Mouse (Mus musculus): ENCODE measurements around the gene Smarcb1.
"Not testable (repeated sequence)": the region's sequence is repeated elsewhere in the genome, so short reads cannot be mapped to it uniquely, and the experiment has no call there.

The Smarcb1 gene

GRCm38 (mm10) chr10:75889406-75890153 lies 31.8 kb downstream of the Smarcb1 start:
- no peak for DNase-seq (ENCODE audit: low spot score in 2 of 2)

- DNase-seq (ENCODE audit: low spot score in 2 of 2), result not testable (repeated sequence)
Observed at GRCm38 (mm10) chr10:75887504-75887903, 33.9 kb downstream of the Smarcb1 start.

- no peak for DNase-seq (ENCODE audit: low spot score in 2 of 2)
Observed at GRCm38 (mm10) chr10:75884742-75885141, 36.7 kb downstream of the Smarcb1 start.

GRCm38 (mm10) chr10:75883232-75883552 lies 38.2 kb downstream of the Smarcb1 start:
- DNase-seq (ENCODE audit: low spot score in 2 of 2), result peak; percentile 49 to 74

- no peak for DNase-seq (ENCODE audit: low spot score in 2 of 2)
Observed at GRCm38 (mm10) chr10:75882433-75883231, 38.8 kb downstream of the Smarcb1 start.

- DNase-seq (ENCODE audit: low spot score in 2 of 2), result no peak
Observed at GRCm38 (mm10) chr10:75881578-75882432, 39.6 kb downstream of the Smarcb1 start.

- no peak for DNase-seq (ENCODE audit: low spot score in 2 of 2)
Observed at GRCm38 (mm10) chr10:75880771-75881577, 40.4 kb downstream of the Smarcb1 start.

GRCm38 (mm10) chr10:75880351-75880750 lies 41.1 kb downstream of the Smarcb1 start:
- DNase-seq (ENCODE audit: low spot score in 2 of 2), result no peak

- DNase-seq (ENCODE audit: low spot score in 2 of 2), result no peak
Observed at GRCm38 (mm10) chr10:75878836-75879235, 42.6 kb downstream of the Smarcb1 start.

- DNase-seq (ENCODE audit: low spot score in 2 of 2), result no peak
Observed at GRCm38 (mm10) chr10:75873543-75874170, 47.8 kb downstream of the Smarcb1 start.

- DNase-seq (ENCODE audit: low spot score in 2 of 2), result no peak
Observed at GRCm38 (mm10) chr10:75872915-75873542, 48.4 kb downstream of the Smarcb1 start.

- no peak for DNase-seq (ENCODE audit: low spot score in 2 of 2)
Observed at GRCm38 (mm10) chr10:75872025-75872914, 49.1 kb downstream of the Smarcb1 start.

GRCm38 (mm10) chr10:75861587-75861986 lies 59.8 kb downstream of the Smarcb1 start:
- no peak for DNase-seq (ENCODE audit: low spot score in 2 of 2)

GRCm38 (mm10) chr10:75860746-75861145 lies 60.7 kb downstream of the Smarcb1 start:
- DNase-seq (ENCODE audit: low spot score in 2 of 2), result no peak

GRCm38 (mm10) chr10:75859786-75860470 lies 61.5 kb downstream of the Smarcb1 start, which contains the start of gene Mif:
Gene Mif (minus strand): TSS chr10:75860240.
- DNase-seq (ENCODE audit: low spot score in 2 of 2), result peak; percentile 84 to 87

GRCm38 (mm10) chr10:75859107-75859746 lies 62.2 kb downstream of the Smarcb1 start:
- DNase-seq (ENCODE audit: low spot score in 2 of 2), result peak in 1 of 2 experiments; percentile 24

- DNase-seq (ENCODE audit: low spot score in 2 of 2), result no peak
Observed at GRCm38 (mm10) chr10:75857598-75857997, 63.8 kb downstream of the Smarcb1 start.

- DNase-seq (ENCODE audit: low spot score in 2 of 2), result no peak
Observed at GRCm38 (mm10) chr10:75856976-75857375, 64.4 kb downstream of the Smarcb1 start.

Data from natural killer cell, adult 2 months (primary cell).